In the genomic region with DNA sequence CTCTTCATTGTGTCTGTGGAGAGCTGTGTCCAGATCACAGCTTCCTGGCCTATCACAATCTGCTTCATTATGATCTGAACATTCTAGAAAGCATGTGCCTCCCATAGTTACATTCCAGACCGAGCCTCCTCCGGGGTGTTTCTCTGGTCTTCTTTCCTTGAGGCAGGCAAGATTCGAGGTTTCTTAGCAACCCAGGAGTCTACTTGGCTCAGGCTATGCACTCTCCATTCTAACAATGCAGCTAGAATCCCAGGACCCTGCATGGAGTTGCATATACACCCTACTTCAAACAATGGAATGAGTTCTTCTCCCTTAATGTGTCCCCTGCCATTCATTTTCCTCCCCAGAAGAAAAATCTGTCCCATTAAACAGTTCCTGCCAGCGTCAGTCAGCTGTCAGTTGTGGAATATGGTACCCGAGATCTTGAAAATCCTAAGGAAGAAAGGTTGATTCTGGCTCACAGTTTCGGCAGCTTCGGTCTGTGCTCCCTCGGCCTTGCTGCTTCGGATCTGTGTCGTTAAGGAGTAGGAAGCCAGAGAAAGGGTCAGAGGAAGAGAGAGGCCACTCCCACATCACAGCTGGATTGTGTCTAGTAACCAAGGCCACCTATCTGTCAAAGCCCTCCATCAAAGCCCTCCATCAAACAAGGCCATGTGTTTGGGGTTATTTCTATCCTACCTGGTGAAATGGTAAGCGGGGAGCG, we compare ENCODE assay signal across 12 mouse cellular contexts.
DNase-seq lines count a peak whose midpoint lies in the region; ATAC-seq and TF ChIP-seq lines count a peak whose summit lies in the region.
"Had no signal": no experiment of that assay in that cellular context is flagged by ENCODE, and none has a peak within 500 bp of the region (broad histone marks: within the 10 kb centered on the region; RNA-seq: fewer than 3 reads in every experiment).

No protein-coding gene starts in this region.

- H3K4me1 ChIP-seq in heart, postnatal 0 days (ENCODE audit: control insufficient read depth, insufficient read depth) = no peaks in the 10 kb centered on the region
- H3K4me1 ChIP-seq in heart, adult 2 months (ENCODE audit: control insufficient read depth, insufficient read depth, low read length) = no peaks in the 10 kb centered on the region
- peaks cover 9% of the 10 kb centered on the region; the same call in 1 of the 2 replicates for H3K4me1 ChIP-seq in forebrain, embryonic 11.5 days (replicated peaks; ENCODE audit: control insufficient read depth, insufficient read depth, low read length)
- peaks cover 27% of the 10 kb centered on the region for H3K4me1 ChIP-seq in hindbrain, embryonic 13.5 days (replicated peaks)
- H3K4me1 ChIP-seq in midbrain, embryonic 16.5 days (ENCODE audit: control insufficient read depth, insufficient read depth, low read length) = peaks cover 6% of the 10 kb centered on the region

- WGBS in heart, postnatal 0 days = 73% methylated on average over 12 of the region's 12 CpGs
- WGBS in heart, adult 2 months = 62% methylated on average over 12 of the region's 12 CpGs
- 67% methylated on average over 12 of the region's 12 CpGs for WGBS in forebrain, embryonic 11.5 days
- 43% methylated on average over 12 of the region's 12 CpGs for WGBS in hindbrain, embryonic 13.5 days
- WGBS in midbrain, embryonic 16.5 days = 43% methylated on average over 12 of the region's 12 CpGs

- no peak overlapping the region for H3K27ac ChIP-seq in heart, postnatal 0 days (ENCODE audit: low read depth)
- H3K27ac ChIP-seq in heart, adult 2 months = no peak overlapping the region
- peak overlapping the region; percentile 67 for H3K27ac ChIP-seq in forebrain, embryonic 11.5 days (ENCODE audit: low read depth, low read length)
- H3K27ac ChIP-seq in hindbrain, embryonic 13.5 days = peak overlapping the region; percentile 35
- H3K27ac ChIP-seq in midbrain, embryonic 16.5 days (ENCODE audit: low read length) = peak overlapping the region; percentile 26; the same call in 1 of the 2 replicates
- H3K27ac ChIP-seq in gastrocnemius, adult 2 months = no peak overlapping the region
- H3K27ac ChIP-seq: intestine, embryonic 15.5 days; liver, embryonic 14.5 days had no signal

- DNase-seq in heart, postnatal 0 days (ENCODE audit: low spot score) = no peak
- DNase-seq in heart, adult 2 months = no peak
- no peak for DNase-seq in forebrain, embryonic 11.5 days (ENCODE audit: low spot score)
- no peak for DNase-seq in cerebellum, adult 9-10 months
- DNase-seq in gastrocnemius, adult 2 months = no peak
- DNase-seq in urinary bladder, postnatal 25 days (ENCODE audit: low spot score) = no peak
- DNase-seq: cerebellum, adult 8-10 months had no signal

- intact Hi-C loops in heart, adult 2 months (cut with DNase I) = no loop called here
- intact Hi-C loops in gastrocnemius, adult 2 months (cut with DNase I) = no loop called here

- TF ChIP-seq EP300 in heart, postnatal 0 days (IDR thresholded peaks at IDR 0.05; ENCODE audit: low read depth) = no peak
- TF ChIP-seq EP300 in heart, adult 2 months (IDR thresholded peaks at IDR 0.05; ENCODE audit: insufficient read depth, low read depth, low read length) = no peak

- 0 out of 2 replicates have a peak, but pooled peaks cover 4% of the 10 kb centered on the region for H3K9me3 ChIP-seq in heart, postnatal 0 days (replicated peaks; ENCODE audit: control insufficient read depth, low read length)
- H3K9me3 ChIP-seq in forebrain, embryonic 11.5 days (ENCODE audit: control insufficient read depth, low read length) = no peaks in the 10 kb centered on the region
- peaks cover under 1% of the 10 kb centered on the region; the same call in 1 of the 2 replicates for H3K9me3 ChIP-seq in hindbrain, embryonic 13.5 days
- no peaks in the 10 kb centered on the region for H3K9me3 ChIP-seq in midbrain, embryonic 16.5 days (replicated peaks; ENCODE audit: control insufficient read depth, low read length, poor library complexity, severe bottlenecking)
- H3K9me3 ChIP-seq: intestine, embryonic 15.5 days had no signal

- no peak overlapping the region for H3K9ac ChIP-seq in heart, postnatal 0 days (replicated peaks; ENCODE audit: low read depth, low read length)
- no peak overlapping the region for H3K9ac ChIP-seq in heart, adult 2 months (ENCODE audit: low read depth, low read length)
- no peak overlapping the region for H3K9ac ChIP-seq in forebrain, embryonic 11.5 days (ENCODE audit: low read length)
- no peak overlapping the region for H3K9ac ChIP-seq in hindbrain, embryonic 13.5 days
- H3K9ac ChIP-seq in midbrain, embryonic 16.5 days (ENCODE audit: low read depth, low read length) = no peak overlapping the region
- H3K9ac ChIP-seq: intestine, embryonic 15.5 days; liver, embryonic 14.5 days had no signal

- ATAC-seq in heart, postnatal 0 days (ENCODE audit: insufficient read depth, low read depth) = no peak
- peak; percentile 72 for ATAC-seq in forebrain, embryonic 11.5 days (replicated peaks; ENCODE audit: low FRiP score)
- ATAC-seq in hindbrain, embryonic 13.5 days (ENCODE audit: low FRiP score) = peak; percentile 47; the same call in 1 of the 2 replicates
- peak; percentile 29; the same call in 1 of the 2 replicates for ATAC-seq in midbrain, embryonic 16.5 days
- ATAC-seq: intestine, embryonic 15.5 days had no signal

- H3K36me3 ChIP-seq in heart, postnatal 0 days (replicated peaks; ENCODE audit: control insufficient read depth, insufficient read depth, low read length) = no peaks in the 10 kb centered on the region
- H3K36me3 ChIP-seq in heart, adult 2 months (ENCODE audit: control insufficient read depth, insufficient read depth, low read length) = no peaks in the 10 kb centered on the region
- no peaks in the 10 kb centered on the region for H3K36me3 ChIP-seq in forebrain, embryonic 11.5 days (ENCODE audit: control insufficient read depth, insufficient read depth, low read length)
- H3K36me3 ChIP-seq in hindbrain, embryonic 13.5 days = no peaks in the 10 kb centered on the region
- no peaks in the 10 kb centered on the region for H3K36me3 ChIP-seq in midbrain, embryonic 16.5 days (ENCODE audit: control insufficient read depth, insufficient read depth, low read length)
- H3K36me3 ChIP-seq: intestine, embryonic 15.5 days had no signal

- TF ChIP-seq CTCF in heart, postnatal 0 days (IDR thresholded peaks at IDR 0.05; ENCODE audit: low read depth) = no peak
- TF ChIP-seq CTCF in heart, adult 2 months (IDR thresholded peaks at IDR 0.05) = no peak
- no peak for TF ChIP-seq CTCF in gastrocnemius, adult 2 months (IDR thresholded peaks at IDR 0.05)

- no peak for TF ChIP-seq POLR2A in heart, adult 2 months (IDR thresholded peaks at IDR 0.05; ENCODE audit: insufficient read depth, low read depth, low read length)

- H3K79me2 ChIP-seq in heart, adult 2 months (replicated peaks; ENCODE audit: control insufficient read depth, insufficient read depth, low read length) = no peaks in the 10 kb centered on the region

- H3K27me3 ChIP-seq in heart, postnatal 0 days (ENCODE audit: control insufficient read depth, insufficient read depth, low read length) = no peaks in the 10 kb centered on the region
- H3K27me3 ChIP-seq in heart, adult 2 months (ENCODE audit: control insufficient read depth, insufficient read depth, low read length) = no peaks in the 10 kb centered on the region
- H3K27me3 ChIP-seq in forebrain, embryonic 11.5 days (ENCODE audit: control insufficient read depth, insufficient read depth, low read length) = no peaks in the 10 kb centered on the region
- H3K27me3 ChIP-seq in hindbrain, embryonic 13.5 days = no peaks in the 10 kb centered on the region
- H3K27me3 ChIP-seq in midbrain, embryonic 16.5 days (ENCODE audit: control insufficient read depth, insufficient read depth, low read depth, low read length) = no peaks in the 10 kb centered on the region
- H3K27me3 ChIP-seq: intestine, embryonic 15.5 days had no signal

- peak overlapping the region; percentile 31; the same call in 1 of the 2 replicates for H3K4me2 ChIP-seq in heart, postnatal 0 days (ENCODE audit: low read depth, low read length)
- no peak overlapping the region for H3K4me2 ChIP-seq in forebrain, embryonic 11.5 days (ENCODE audit: low read depth, low read length, severe bottlenecking)
- no peak overlapping the region for H3K4me2 ChIP-seq in hindbrain, embryonic 13.5 days
- no peak overlapping the region for H3K4me2 ChIP-seq in midbrain, embryonic 16.5 days (ENCODE audit: low read length)
- H3K4me2 ChIP-seq: intestine, embryonic 15.5 days had no signal

- H3K4me3 ChIP-seq in heart, postnatal 0 days (ENCODE audit: low read depth, low read length) = no peak overlapping the region
- no peak overlapping the region for H3K4me3 ChIP-seq in heart, adult 2 months
- H3K4me3 ChIP-seq in forebrain, embryonic 11.5 days (ENCODE audit: low read depth, low read length) = no peak overlapping the region
- no peak overlapping the region for H3K4me3 ChIP-seq in hindbrain, embryonic 13.5 days
- no peak overlapping the region for H3K4me3 ChIP-seq in midbrain, embryonic 16.5 days (ENCODE audit: low read depth, low read length)
- H3K4me3 ChIP-seq in gastrocnemius, adult 2 months = no peak overlapping the region
- H3K4me3 ChIP-seq: intestine, embryonic 15.5 days; myocyte had no signal

Comparison
In these comparisons a context has a peak if more than half of its experiments do, and no peak if none do; other contexts are left out.
1. H3K27ac ChIP-seq: peak in forebrain, embryonic 11.5 days (single experiment), hindbrain, embryonic 13.5 days (single experiment) and midbrain, embryonic 16.5 days (single experiment); none in heart, postnatal 0 days (single experiment), heart, adult 2 months (single experiment) and gastrocnemius, adult 2 months (single experiment).